Mouse (Mus musculus) cortical plate, adult 2 months (tissue): ENCODE data around the gene Mgat4b.

Experiments
- CTCF ChIP-seq: fragments of 200-500 bp; IDR thresholded peaks from 2 replicates; pipeline ENCODE4 v1.5.1; 2011; ENCODE audit warnings: mild to moderate bottlenecking, control low read depth, low read length; ENCODE audit not compliant: insufficient read depth; ENCODE audit errors: extremely low read depth
- POLR2A ChIP-seq: fragments of 200-500 bp; IDR thresholded peaks from 2 replicates; pipeline ENCODE4 v1.6.1; 2011; ENCODE audit warnings: mild to moderate bottlenecking, low read length, control low read depth; ENCODE audit not compliant: insufficient read depth; ENCODE audit errors: extremely low read depth

GRCm38 (mm10) chr11:50234606-50235005 is 23.9 kb downstream of the Mgat4b start:
- TF ChIP-seq POLR2A (no peak), CTCF (no peak)
